Mouse (Mus musculus) ovary, adult 2 months (tissue): ENCODE results near the gene Olfr139. TPM values are rescaled to one million over a fixed set of nuclear protein-coding genes. Genes with fewer than 3 reads are reported as not detected.

ENCODE experiments used
- polyA plus RNA-seq: library from polyadenylated mRNA; depleted of rRNA; stranded (reverse); fragments of >200 nt; gene quantifications from 2 replicates; pipeline ENCODE4 v1.2.3, GENCODE M21; 2012; rRNA removed

Olfr139 gene
- polyA plus RNA-seq = not detected in 2 replicates

DNA sequence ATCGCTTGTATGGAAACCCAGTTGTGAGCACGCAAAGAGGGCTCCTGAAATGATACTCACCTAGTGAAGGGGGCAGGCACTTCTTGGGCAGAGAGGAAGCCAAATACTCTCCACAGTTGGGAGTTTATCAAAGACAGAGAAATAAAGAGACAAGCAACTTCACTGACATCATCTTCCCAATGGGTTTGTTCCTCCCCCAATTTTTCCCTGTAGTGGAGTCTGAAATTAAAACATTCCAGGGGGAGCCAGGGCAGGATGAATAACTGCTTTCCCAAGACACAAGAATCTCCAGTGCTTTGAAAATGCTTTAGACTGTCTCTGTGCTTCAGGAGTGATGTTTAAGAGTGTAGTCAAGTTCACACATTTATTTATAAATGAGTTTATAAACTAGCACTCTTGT lies at the start of gene Olfr139, which contains the start of gene Olfr399:
TSS of gene Olfr139 (minus strand) at position 101 of the 400 bp plus-strand sequence.
TSS of gene Olfr399 (minus strand) at position 165 of the 400 bp plus-strand sequence.

GRCm38 (mm10) chr11:74069655-74070054 lies 13.3 kb upstream of the Olfr139 start, which contains the start of gene Zfp616:
Zfp616 (plus strand) TSS chr11:74069955.

Other genes with a start within 250 kb of the Olfr139 start
- gene Olfr392, start 239.5 kb downstream of the Olfr139 start, polyA plus RNA-seq = not detected in 2 replicates
- not detected in 2 replicates for gene Olfr393, start 205.1 kb downstream of the Olfr139 start, polyA plus RNA-seq
- gene Olfr394, start 165.8 kb downstream of the Olfr139 start, polyA plus RNA-seq = not detected in 2 replicates
- not detected in 2 replicates for gene Olfr395, start 147.3 kb downstream of the Olfr139 start, polyA plus RNA-seq
- not detected in 2 replicates for gene Olfr23, start 119.9 kb downstream of the Olfr139 start, polyA plus RNA-seq
- not detected in 2 replicates for gene Olfr397, start 95.7 kb downstream of the Olfr139 start, polyA plus RNA-seq
- gene Olfr398, start 66.1 kb downstream of the Olfr139 start, polyA plus RNA-seq = not detected in 2 replicates
- not detected in 2 replicates for gene Olfr399, start 64 bp upstream of the Olfr139 start, polyA plus RNA-seq
- not detected in 2 replicates for gene Zfp616, start 13.4 kb upstream of the Olfr139 start, polyA plus RNA-seq
- not detected in 2 replicates for gene Olfr401, start 57.2 kb upstream of the Olfr139 start, polyA plus RNA-seq
- not detected in 2 replicates for gene Olfr402, start 97.0 kb upstream of the Olfr139 start, polyA plus RNA-seq
- gene Olfr403, start 129.7 kb upstream of the Olfr139 start, polyA plus RNA-seq = not detected in 2 replicates
- gene Olfr43, start 154.8 kb upstream of the Olfr139 start, polyA plus RNA-seq = not detected in 2 replicates
- gene Olfr406, start 203.3 kb upstream of the Olfr139 start, polyA plus RNA-seq = not detected in 2 replicates
- gene Olfr59, start 227.2 kb upstream of the Olfr139 start, polyA plus RNA-seq = not detected in 2 replicates